Mouse (Mus musculus) spleen, postnatal 14 days (tissue): ENCODE measurements around the gene Pigr.
A peak's percentile ranks its signal among the peaks of the same experiment; 100 is the strongest.

Experiments
- DNase-seq, 2 experiments: peaks; one replicate each; pipeline ENCODE4 v3.0.0; 2021 to 2022; ENCODE audit warnings: low spot score in 2 of 2

Gene Pigr

DNA sequence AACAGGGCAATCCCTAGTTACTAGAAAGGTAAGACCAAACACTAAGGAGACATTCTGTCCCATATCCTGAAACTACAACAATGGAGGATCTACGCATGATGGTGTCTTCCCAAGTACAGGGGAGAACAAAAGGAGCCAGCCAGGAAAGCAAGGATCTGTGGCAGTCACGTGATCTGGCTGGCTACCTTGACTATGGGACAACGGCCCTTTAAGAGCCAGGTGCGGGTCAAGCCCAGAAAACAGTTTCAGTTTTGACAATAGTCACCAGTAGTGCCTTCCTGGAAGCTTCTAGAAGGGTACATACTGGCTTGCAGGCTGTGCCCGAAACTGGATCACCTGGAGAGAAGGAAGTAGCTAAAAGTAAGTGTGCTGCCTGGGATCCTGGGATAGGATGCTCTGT lies at the start of gene Pigr:
Gene Pigr, plus strand, starts transcription at position 237 of the 400 bp plus-strand sequence.
- no peak for DNase-seq

DNA sequence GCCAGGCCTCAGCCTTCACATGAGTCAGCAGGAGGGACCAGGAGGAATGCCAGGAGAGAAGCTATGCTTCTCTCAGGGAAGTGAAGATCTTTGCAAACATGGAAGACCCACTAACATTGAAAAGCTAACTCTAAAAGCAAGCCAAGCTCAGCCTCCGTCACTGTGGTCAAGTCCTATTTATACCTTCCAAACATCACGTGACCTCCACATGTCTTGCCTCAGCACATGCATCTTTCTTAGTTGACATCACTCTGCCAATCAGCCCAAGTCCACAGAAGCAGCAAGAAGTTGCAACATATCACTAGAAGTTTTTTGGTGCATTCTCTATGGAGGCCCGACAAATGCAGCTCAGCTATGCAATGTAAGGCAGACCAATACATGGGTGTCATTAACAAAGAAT lies 46.6 kb upstream of the Pigr start:
- DNase-seq, result no peak

DNA sequence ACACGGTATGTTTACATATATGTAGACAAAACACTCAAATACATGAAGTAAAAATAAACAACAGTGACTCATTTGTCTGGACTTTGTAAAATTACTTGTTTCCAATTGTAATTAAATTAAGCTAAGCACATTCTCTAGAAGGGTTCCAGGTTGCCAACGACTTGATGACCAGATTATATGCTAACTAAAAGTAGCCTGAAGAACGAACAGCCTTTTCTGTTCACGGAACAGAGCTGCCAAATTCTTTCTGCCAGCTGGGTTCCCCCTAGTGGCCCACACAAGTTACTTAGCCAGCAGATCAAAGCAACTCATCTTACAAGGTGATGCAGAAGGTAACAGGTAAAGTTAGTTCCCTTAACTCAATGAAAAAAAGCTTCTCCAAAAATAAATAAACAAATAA lies 42.4 kb upstream of the Pigr start:
- DNase-seq, result peak in 1 of 2 experiments; percentile 15

- no peak for DNase-seq
These were observed 39.5 kb upstream of the Pigr start for GRCm38 (mm10) chr1:130787001-130787400.

DNA sequence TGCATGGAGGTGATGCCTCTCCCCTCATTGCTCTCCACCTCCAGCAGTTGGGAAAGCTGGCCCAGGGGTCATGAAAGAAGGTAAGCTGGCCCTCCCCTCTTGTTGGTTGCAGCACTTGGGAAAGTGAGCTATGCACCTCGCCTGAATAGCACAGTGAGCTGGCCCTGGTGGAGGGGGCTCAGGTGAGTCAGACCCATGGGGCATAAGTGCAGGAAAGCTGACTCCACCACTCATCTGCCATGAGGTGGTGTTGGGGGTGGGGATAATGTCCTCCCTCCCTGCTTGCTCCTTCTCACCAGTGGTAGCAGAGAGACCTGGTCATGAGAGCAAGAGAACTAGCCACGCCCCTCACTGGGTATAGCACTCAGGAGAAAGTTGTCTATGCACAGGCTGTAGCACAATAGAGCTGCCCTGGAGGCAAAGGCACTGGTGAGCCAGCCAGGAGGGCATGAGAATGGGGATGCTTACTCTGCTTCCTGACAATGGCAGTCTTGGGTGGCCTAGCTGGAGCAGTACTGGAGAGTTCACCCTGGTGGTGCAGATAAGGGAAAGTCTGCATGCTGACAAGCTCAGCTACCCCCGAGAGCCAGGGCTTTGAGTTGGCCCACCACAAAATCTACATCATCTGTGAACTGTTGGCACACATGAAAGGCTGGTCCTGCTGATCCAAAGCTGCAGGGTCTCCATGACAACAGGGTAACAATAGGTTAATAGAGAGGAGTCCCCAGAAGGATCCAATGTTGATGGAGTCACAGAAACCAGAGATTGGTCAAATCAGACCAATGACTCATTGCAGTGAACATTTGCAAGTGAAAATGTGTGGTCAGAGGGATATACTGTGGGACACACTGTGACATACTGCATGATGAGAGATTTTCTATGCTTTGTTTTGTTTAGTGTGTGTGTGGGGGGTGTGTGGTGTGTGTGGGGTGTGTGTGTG lies 36.7 kb upstream of the Pigr start:
- no peak for DNase-seq

GRCm38 (mm10) chr1:130795331-130795730 lies 31.2 kb upstream of the Pigr start:
- DNase-seq, result no peak

DNA sequence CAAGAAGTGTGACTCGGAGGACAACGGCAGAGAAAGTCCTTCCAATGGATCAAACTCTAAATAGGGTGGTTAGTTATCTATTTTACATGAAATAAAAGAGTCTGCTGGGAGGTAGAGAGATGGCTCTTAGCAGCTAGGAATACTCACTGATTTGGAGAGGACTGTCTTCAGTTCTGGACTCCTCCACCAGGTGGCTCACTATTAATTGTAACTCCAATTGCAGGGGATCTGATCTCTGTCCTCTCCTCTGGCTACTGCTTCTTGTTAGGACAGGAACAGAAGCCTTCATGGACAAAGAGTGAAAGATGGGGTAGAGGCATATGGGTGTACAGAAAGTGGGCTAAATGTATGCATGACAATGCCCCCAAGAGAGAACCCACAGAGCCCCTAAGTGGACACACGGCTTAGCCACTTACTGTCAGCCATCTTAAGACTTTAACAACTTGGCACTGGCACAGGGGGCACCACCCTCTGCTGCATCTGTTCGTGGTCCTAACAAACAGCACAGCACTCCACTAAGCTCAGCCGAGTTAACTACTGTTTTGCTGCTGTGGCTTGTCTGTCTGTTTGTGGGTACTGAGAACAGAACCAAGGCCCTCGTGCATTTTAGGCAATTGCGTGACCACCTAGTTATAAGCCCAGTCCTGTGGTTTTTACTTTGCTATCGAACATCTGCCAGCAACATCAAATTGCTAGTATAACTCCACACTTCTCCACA lies 29.4 kb upstream of the Pigr start:
- peak in 1 of 2 experiments; percentile 62 for DNase-seq

DNA sequence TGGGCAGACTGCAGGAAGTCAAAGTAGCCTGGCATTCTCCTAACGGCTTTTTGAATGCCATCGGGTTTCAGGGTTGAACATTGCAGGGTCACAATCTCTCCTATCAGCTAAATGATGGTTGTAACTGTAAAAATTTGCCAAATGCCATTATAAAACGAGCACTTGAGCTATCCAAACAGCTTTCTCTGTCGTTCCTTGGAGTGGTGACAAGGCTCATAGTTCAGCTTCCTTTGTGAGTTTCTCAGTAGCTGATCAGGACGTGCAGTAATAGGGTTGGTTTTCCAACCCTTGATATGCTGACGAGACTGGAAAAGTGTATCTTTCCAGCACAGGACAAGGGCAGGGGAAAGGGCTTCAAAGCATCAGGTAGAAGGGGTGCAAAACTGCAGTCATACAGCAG lies 28.4 kb upstream of the Pigr start:
- no peak for DNase-seq

DNA sequence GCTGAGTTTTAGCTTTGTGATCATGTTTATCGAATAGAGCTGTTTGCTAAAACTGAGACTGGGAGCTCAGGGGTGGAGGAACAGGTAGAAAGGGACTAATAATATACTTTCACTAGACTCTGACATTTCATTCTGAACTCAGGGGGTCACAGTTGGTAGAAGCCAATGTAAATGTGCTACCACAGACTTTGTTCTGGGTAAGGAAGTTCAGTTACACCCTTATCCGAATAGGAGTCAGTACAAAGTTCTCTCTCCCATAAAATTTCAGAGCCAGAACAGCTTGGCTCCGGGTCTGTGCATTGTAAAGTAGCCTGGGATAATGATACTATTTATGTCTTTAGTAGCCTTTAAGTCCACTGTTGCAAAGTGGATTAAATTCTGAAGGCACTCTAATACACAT lies 27.9 kb upstream of the Pigr start:
- no peak for DNase-seq

- DNase-seq, result no peak
These were observed 27.1 kb upstream of the Pigr start for GRCm38 (mm10) chr1:130799399-130799798.

- no peak for DNase-seq
These were observed 25.9 kb upstream of the Pigr start, which contains the start of gene Fcamr for GRCm38 (mm10) chr1:130800602-130801001. Fcamr (plus strand) TSS chr1:130800902.

GRCm38 (mm10) chr1:130801511-130801910 lies 25.0 kb upstream of the Pigr start:
- no peak for DNase-seq

DNA sequence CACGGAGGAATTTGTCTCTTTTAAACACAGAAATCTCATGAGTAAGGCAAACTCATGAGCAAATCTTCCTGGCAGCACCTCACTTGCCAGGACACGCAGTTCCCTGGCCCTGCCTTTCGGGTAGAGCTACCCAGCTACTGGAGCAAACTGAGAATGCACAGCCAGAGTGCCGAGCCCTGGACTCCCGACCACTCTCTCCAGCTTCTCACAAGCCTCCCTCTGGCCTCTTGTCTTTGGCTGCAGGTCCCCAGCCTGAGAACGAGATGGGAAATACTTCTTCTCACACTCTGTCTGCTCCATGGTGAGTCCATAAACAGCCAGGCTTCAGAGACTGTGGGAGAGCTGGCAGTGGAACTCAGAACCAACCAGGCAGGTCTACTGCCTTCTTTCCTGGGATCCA lies 23.5 kb upstream of the Pigr start:
- DNase-seq, result no peak

DNA sequence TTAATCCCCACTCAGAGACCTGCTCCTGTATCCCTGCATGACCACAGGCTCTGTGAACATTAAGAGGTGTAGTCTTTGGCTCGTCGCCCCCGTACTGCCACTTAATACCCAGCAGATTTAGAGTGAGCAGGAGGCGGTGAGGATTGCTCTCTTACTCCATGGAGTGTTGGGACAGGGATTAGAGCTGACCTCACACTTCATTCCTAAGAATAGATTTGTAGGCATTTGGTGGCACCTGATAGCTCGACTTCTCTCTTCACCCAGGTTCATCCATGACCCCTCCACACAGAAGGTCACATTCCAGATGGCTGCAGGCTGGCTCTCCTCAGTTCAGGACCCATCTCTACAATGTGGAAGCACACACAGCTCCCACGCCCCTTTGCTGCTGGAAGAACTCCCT lies 22.2 kb upstream of the Pigr start:
- no peak for DNase-seq

- no peak for DNase-seq
These were observed 15.6 kb upstream of the Pigr start for GRCm38 (mm10) chr1:130810906-130811305.

DNA sequence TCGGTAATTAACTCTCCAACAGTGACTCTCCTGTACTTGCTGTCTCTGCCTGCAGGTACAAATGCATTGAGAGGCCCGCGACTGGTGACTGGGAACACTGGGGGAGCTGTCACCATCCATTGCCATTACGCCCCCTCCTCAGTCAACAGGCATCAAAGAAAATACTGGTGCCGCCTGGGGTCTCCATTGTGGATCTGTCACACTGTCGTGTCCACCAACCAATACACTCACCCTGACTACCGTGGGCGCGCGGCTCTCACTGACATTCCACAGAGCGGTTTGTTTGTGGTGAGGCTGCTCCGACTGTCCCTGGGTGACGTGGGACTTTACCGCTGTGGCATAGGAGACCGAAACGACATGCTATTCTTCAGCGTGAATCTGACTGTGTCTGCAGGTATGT lies 15.2 kb upstream of the Pigr start:
- no peak for DNase-seq

DNA sequence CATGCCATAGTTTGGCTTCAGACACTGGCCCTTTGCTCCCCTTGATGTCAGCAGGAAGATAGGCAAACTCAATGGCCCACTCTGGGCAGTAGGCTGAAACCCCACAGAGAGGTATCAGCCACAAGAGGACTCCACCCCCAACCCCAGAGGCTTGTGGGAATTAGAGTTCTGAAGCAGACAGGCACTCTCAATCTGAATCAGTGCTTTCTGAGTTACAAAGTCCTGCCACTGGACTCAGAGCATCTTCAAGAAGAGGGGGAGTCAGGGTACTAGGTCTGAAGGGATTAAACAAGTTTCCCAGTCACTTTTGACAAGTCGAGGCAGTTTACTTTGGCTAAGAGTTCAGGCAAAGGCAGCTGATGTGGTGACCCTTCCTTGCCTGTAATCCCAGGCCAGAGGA lies 6.7 kb upstream of the Pigr start:
- peak in 1 of 2 experiments; percentile 4 for DNase-seq

DNA sequence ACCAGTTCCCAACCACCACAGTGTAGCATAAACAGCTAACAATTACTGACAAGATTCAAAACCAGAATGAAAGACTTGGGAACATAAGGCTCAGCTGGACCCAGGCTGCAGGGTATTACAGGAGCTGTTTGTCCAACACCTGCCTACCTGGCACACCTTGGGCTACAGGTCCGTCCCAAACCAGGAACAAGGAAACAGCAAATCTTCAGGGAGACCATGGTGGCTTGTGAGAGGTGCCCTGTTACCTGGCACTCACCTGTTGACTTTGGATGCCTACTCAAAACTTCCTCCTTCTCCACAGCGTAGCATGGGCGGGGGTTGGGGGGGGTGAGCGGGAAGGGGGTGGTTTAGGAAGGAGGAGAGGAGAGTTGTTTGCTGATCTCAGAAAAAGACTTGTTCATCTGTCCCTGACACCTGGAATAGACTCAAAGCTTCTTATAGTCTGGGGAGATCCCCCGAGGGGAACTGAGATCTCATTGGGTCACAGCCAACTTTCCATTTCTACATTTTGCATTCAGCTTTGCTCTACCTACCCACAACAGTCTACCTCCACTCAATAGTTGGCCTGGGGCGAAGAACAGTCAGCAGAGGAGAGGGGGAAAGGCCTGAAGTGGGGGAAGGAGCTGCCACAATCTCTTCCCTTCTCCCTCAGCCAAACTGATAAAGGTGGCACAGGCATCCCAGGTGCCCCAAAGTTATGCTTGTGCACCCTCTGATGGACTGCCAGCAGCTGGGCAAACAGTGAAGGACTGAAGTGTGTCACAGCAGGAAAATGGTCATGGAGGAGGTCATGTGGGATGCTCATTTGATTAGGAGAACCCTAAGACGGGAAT lies 6.0 kb upstream of the Pigr start:
- DNase-seq, result peak in 1 of 2 experiments; percentile 9

GRCm38 (mm10) chr1:130821149-130821471 lies 5.4 kb upstream of the Pigr start:
- DNase-seq, result no peak

DNA sequence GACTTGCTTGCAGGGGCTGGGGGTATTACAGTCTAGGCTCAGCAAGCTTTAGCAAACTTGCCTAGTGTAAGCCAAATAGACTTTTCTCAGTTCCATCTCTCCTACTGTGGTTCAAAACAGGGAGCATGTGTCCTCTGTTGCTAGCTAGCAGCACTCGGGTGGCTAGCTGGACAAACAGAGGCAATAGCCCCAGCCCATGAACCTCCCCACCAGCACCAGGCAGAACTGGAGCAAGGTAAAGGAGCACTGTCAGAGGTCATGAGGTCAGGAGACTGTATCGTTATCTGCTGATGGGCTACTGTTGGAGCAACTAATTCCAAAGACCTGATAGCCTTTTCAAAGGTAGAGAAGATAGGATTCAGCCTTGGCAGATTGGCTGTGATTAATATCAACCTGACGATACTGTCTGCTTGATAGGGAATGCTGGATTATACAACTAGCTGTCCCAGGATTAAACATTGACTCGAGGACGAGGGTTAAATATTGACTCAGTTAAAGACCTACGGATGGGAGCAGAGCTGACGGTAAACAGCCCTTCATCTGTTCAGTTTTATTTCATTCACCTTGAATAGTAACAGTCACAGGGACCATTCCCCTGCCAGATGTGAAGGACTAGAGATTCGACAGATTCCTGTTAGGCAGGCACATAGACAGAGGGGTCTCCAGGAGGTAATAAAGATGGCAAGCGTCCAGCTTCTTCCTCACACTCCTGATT lies 4.4 kb upstream of the Pigr start:
- DNase-seq, result no peak

DNA sequence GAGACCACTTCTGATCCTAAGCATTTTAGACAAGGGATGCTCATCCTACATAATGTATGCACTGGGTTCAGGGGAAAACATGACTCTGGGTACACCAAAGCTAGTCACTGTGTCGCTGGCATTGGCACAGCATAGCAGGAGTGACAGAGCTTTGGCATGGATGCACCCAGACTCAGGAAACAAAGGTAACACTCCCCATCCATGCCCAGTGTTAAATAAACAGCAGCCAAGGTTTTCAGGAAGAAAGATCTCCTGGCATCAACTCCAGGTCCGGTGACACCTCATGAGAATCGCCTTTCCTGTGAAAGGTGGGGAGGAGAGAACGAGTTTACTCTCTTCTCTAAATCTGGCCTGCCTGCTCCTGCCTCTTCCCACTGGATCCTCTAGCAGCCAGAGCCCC lies 2.2 kb downstream of the Pigr start:
- no peak for DNase-seq
